Mouse (Mus musculus) thymus, adult 2 months (tissue): ENCODE measurements around the gene Tbl3. TPM values are rescaled to one million over a fixed set of nuclear protein-coding genes. Genes with fewer than 3 reads are reported as not detected.

ENCODE experiments used
- DNase-seq: peaks from one replicate; pipeline ENCODE4 v3.0.0; 2021
- H3K27ac ChIP-seq: fragments of 200-500 bp; 2 replicates; pipeline ENCODE4 v1.5.1; 2012; ENCODE audit warnings: low read length, control low read depth; ENCODE audit not compliant: control insufficient read depth, insufficient read depth
- H3K27me3 ChIP-seq: fragments of 200-500 bp; 2 replicates; pipeline ENCODE4 v1.6.1; 2012; ENCODE audit warnings: mild to moderate bottlenecking, low read length, moderate library complexity, mixed read lengths; ENCODE audit not compliant: control insufficient read depth, insufficient read depth
- H3K36me3 ChIP-seq: fragments of 200-500 bp; 2 replicates; pipeline ENCODE4 v1.6.1; 2012; ENCODE audit warnings: mild to moderate bottlenecking, low read length, moderate library complexity; ENCODE audit not compliant: control insufficient read depth, insufficient read depth
- H3K4me1 ChIP-seq: fragments of 200-500 bp; replicated peaks from 2 replicates; pipeline ENCODE4 v1.6.1; 2012; ENCODE audit warnings: low read length; ENCODE audit not compliant: control insufficient read depth, insufficient read depth
- H3K4me3 ChIP-seq: fragments of 200-500 bp; 2 replicates; pipeline ENCODE4 v1.5.1; 2012; ENCODE audit warnings: mild to moderate bottlenecking, low read length, control low read depth, moderate library complexity; ENCODE audit not compliant: control insufficient read depth, insufficient read depth
- CTCF ChIP-seq: fragments of 200-500 bp; IDR thresholded peaks from 2 replicates; pipeline ENCODE4 v1.5.1; 2012; ENCODE audit warnings: mild to moderate bottlenecking, control low read depth, low read length, moderate library complexity, borderline replicate concordance; ENCODE audit not compliant: control insufficient read depth, poor library complexity, insufficient read depth; ENCODE audit errors: extremely low read depth
- POLR2A ChIP-seq: fragments of 200-500 bp; IDR thresholded peaks from 2 replicates; pipeline ENCODE4 v1.6.1; 2012; ENCODE audit warnings: mild to moderate bottlenecking, low read length, control low read depth, moderate library complexity; ENCODE audit not compliant: control insufficient read depth, poor library complexity, insufficient read depth; ENCODE audit errors: extremely low read depth
- WGBS: fragments of 180-500 bp; shearing (Covaris S2); methylation state at CpG from one replicate; pipeline ENCODE4 v1.1.7; 2018; 5-methylcytosine and 5-hydroxymethylcytosine counted together
- polyA plus RNA-seq: library from polyadenylated mRNA; depleted of rRNA; stranded (reverse); fragments of >200 nt; gene quantifications from 2 replicates; pipeline ENCODE4 v1.2.3, GENCODE M21; 2012

Tbl3 gene
- polyA plus RNA-seq, 1 experiment: 109 TPM

DNA sequence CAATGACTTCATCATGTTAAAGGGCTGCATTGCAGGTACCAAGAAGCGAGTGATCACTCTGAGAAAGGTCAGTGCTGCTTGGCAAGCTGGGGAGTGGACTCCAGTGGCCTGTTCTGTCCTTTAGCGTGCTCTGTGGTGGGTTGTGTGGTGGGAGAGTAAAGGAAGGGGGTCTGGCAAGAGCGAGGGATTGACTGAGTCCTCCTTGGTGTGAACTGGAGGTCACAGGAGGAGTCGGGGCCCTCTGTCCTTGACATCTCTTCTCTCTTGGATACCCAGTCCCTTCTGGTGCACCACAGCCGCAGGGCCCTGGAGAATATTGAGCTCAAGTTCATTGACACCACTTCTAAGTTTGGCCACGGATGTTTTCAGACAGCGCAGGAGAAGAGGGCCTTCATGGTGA is 28.0 kb upstream of the Tbl3 start:
- TF ChIP-seq POLR2A: no peak
- no peak for TF ChIP-seq CTCF
- Histone ChIP-seq H3K27ac (no peak overlapping the region), H3K4me3 (no peak overlapping the region), H3K4me1 (peaks cover 12% of the 10 kb centered on the region), H3K27me3 (no peaks in the 10 kb centered on the region), H3K36me3 (no peaks in the 10 kb centered on the region; the same call in 1 of the 2 replicates)
- WGBS: 98% methylated on average over 7 of the region's 7 CpGs
- no peak for DNase-seq

DNA sequence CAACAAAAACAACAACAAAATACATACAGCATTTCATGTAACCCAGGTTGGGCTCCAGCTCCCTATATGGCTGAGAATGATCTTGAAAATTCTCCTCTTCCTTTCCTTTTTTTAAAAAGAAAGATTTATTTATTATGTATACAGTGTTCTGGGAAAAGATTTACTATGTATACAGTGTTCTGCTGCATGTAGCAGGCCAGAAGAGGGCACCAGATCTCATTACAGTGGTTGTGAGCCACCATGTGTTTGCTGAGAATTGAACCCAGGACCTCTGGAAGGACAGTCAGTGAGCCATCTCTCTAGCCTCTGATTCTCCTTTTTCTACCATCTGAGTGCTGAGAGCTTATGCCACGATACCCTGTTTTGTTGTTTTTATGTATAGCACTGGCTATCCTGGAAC is 27.1 kb upstream of the Tbl3 start:
- Histone ChIP-seq H3K36me3 (no peaks in the 10 kb centered on the region), H3K27ac (no peak overlapping the region), H3K27me3 (no peaks in the 10 kb centered on the region), H3K4me3 (no peak overlapping the region), H3K4me1 (peaks cover 12% of the 10 kb centered on the region)
- DNase-seq: no peak
- WGBS: 95% methylated on average over 1 of the region's 1 CpGs
- TF ChIP-seq CTCF (no peak), POLR2A (no peak)

DNA sequence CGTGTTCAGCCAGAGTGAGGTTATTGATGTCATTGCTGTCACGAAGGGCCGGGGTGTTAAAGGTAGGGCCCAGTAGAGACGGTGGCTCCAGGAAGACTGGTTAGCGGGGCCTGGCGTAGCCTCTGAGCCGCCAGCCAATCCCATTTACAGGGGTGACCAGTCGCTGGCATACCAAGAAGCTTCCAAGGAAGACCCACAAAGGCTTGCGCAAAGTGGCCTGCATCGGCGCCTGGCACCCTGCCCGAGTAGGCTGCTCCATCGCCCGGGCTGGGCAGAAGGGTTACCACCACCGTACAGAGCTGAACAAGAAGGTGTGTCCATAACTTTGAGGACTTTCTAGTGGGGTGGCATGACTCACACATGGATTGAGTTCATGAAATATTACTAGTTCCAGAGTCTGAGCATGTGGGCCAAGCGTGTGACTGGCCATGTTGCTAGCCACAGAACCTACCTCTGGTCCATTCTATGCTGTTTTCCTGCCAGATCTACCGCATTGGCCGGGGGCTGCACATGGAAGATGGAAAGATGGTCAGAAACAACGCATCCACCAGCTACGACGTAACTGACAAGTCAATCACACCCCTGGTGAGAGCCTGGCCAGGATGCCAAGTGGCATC is 26.1 kb upstream of the Tbl3 start:
- H3K27ac ChIP-seq: no peak overlapping the region
- no peaks in the 10 kb centered on the region for H3K27me3 ChIP-seq
- peaks cover 12% of the 10 kb centered on the region for H3K4me1 ChIP-seq
- DNase-seq: no peak
- 95% methylated on average over 21 of the region's 21 CpGs for WGBS
- H3K4me3 ChIP-seq: no peak overlapping the region
- no peak for TF ChIP-seq CTCF
- no peak for TF ChIP-seq POLR2A
- no peaks in the 10 kb centered on the region for H3K36me3 ChIP-seq

- DNase-seq: no peak
Observed at GRCm38 (mm10) chr17:24732233-24732935, 24.9 kb upstream of the Tbl3 start.

DNA sequence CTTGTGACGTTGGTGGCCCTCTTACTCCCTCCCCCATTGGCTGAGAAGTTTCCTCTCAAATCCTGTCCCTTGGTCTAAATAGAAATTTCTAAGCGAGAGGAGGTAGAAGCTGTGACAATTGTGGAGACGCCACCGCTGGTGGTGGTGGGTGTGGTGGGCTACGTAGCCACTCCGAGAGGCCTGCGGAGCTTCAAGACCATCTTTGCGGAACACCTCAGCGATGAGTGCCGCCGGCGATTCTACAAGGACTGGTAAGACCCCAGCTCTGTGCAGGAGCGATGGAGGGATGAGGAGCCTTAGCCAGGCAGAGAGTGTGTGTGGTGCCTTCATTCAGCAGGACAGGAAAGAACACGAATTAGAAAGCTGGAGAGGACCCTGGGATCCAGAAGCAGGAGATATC is 23.3 kb upstream of the Tbl3 start:
- no peak for DNase-seq
- H3K4me3 ChIP-seq: no peak overlapping the region
- no peaks in the 10 kb centered on the region for H3K4me1 ChIP-seq
- TF ChIP-seq POLR2A: no peak
- no peak for TF ChIP-seq CTCF
- no peak overlapping the region for H3K27ac ChIP-seq
- H3K27me3 ChIP-seq: no peaks in the 10 kb centered on the region
- 83% methylated on average over 14 of the region's 14 CpGs for WGBS
- no peaks in the 10 kb centered on the region for H3K36me3 ChIP-seq

More at GRCm38 (mm10) chr17:24732233-24732935, 24.9 kb upstream of the Tbl3 start:
- Histone ChIP-seq H3K27ac (no peak overlapping the region), H3K27me3 (no peaks in the 10 kb centered on the region), H3K4me1 (peaks cover 11% of the 10 kb centered on the region), H3K4me3 (no peak overlapping the region), H3K36me3 (no peaks in the 10 kb centered on the region)
- 91% methylated on average over 12 of the region's 12 CpGs for WGBS
- TF ChIP-seq CTCF: no peak
- TF ChIP-seq POLR2A: no peak

DNA sequence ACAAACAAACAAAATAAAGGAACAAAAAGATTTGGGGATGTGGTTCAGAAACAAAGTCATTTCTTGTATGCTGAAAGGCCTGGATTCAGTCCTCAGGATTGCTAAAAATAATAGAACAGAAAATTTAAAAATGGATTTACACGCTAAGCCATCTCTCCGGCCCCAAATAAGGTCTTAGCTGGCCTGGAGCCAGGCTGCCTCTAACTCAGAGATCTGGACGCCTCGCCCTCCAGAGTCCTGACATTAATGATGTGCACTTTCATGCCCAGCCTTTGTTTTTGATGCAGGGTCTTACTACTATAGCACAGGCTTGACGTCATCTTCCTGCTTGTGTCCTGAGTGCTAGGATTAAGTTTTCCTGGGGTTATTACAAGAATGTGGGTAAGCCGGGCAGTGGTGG is 21.6 kb upstream of the Tbl3 start:
- TF ChIP-seq CTCF (no peak), POLR2A (no peak)
- no peak for DNase-seq
- WGBS: 93% methylated on average over 6 of the region's 6 CpGs
- H3K27me3 ChIP-seq: no peaks in the 10 kb centered on the region
- no peak overlapping the region for H3K27ac ChIP-seq
- no peaks in the 10 kb centered on the region for H3K36me3 ChIP-seq
- no peaks in the 10 kb centered on the region for H3K4me1 ChIP-seq
- H3K4me3 ChIP-seq: no peak overlapping the region

DNA sequence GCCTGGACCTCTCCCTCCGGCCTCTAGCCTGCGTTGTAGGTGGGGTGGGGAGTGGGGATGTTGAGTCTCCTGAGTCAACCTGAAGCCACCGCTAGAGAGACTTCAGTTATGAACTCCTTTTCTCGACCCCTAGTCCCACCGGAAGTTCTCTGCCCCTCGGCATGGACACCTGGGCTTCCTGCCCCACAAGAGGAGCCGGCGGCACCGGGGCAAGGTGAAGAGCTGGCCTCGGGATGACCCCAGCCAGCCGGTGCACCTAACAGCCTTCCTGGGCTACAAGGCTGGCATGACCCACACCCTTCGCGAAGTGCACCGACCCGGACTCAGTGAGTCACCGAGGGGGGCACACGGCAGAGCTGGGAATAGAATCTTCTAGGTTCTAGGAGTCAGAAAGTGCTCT is 20.7 kb upstream of the Tbl3 start:
- no peak overlapping the region for H3K27ac ChIP-seq
- DNase-seq: no peak
- H3K36me3 ChIP-seq: no peaks in the 10 kb centered on the region
- TF ChIP-seq CTCF (no peak), POLR2A (no peak)
- H3K4me1 ChIP-seq: peaks cover 6% of the 10 kb centered on the region
- H3K4me3 ChIP-seq: no peak overlapping the region
- H3K27me3 ChIP-seq: no peaks in the 10 kb centered on the region
- 84% methylated on average over 17 of the region's 17 CpGs for WGBS
